Mouse (Mus musculus): ENCODE measurements around the gene Mansc1.

- TF ChIP-seq CTCF (IDR thresholded peaks at IDR 0.05; ENCODE audit: low read depth), result no peak
- no peak for TF ChIP-seq EP300 (IDR thresholded peaks at IDR 0.05; ENCODE audit: low read depth)
Measured at GRCm38 (mm10) chr6:134669179-134669865, 37.0 kb upstream of the Mansc1 start.

All from heart, postnatal 0 days (tissue).